Mouse (Mus musculus) G1E (cell line): ENCODE data around the gene Sap18b. TPM values are rescaled to one million over a fixed set of nuclear protein-coding genes. Genes with fewer than 3 reads are reported as not detected.
A peak's percentile ranks its signal among the peaks of the same experiment; 100 is the strongest.
"Not testable (repeated sequence)": the region's sequence is repeated elsewhere in the genome, so short reads cannot be mapped to it uniquely, and the experiment has no call there.

Source experiments
- ATAC-seq: 2 replicates; pipeline ENCODE4 v1.8.0; 2016; ENCODE audit warnings: mild to moderate bottlenecking; ENCODE audit not compliant: insufficient number of reproducible peaks, poor library complexity, low FRiP score, severe bottlenecking; ENCODE audit errors: extremely low read depth
- DNase-seq: peaks from one replicate; pipeline ENCODE4 v3.0.0; 2012; ENCODE audit warnings: low spot score
- H3K27me3 ChIP-seq: 2 replicates; pipeline ENCODE4 v1.6.1; 2012; ENCODE audit warnings: mild to moderate bottlenecking, low read length, inconsistent platforms; ENCODE audit not compliant: insufficient read depth
- H3K36me3 ChIP-seq: replicated peaks from 2 replicates; pipeline ENCODE3; 2012; ENCODE audit warnings: mild to moderate bottlenecking, inconsistent platforms
- H3K4me1 ChIP-seq: 2 replicates; pipeline ENCODE4 v1.6.1; 2012; ENCODE audit warnings: low read depth, low read length, inconsistent platforms, mixed read lengths; ENCODE audit not compliant: insufficient read depth
- H3K4me3 ChIP-seq: 2 replicates; pipeline ENCODE4 v1.5.1; 2012; ENCODE audit warnings: low read depth, mild to moderate bottlenecking, inconsistent platforms, low read length, moderate library complexity, mixed read lengths
- H3K9me3 ChIP-seq: replicated peaks from 2 replicates; pipeline ENCODE4 v1.6.1; 2012; ENCODE audit warnings: inconsistent platforms
- CTCF ChIP-seq: IDR thresholded peaks from 2 replicates; pipeline ENCODE4 v1.5.1; 2012; ENCODE audit warnings: low read depth, low read length, inconsistent platforms, mixed read lengths
- GATA1 ChIP-seq: IDR thresholded peaks from 2 replicates; pipeline ENCODE4 v1.6.1; 2012; ENCODE audit warnings: borderline replicate concordance, low read length, inconsistent platforms, mixed read lengths
- GATA2 ChIP-seq: IDR thresholded peaks from 2 replicates; pipeline ENCODE4 v1.6.1; 2012; ENCODE audit warnings: low read depth, low read length, inconsistent platforms, borderline replicate concordance
- POLR2AphosphoS5 ChIP-seq: IDR thresholded peaks from 2 replicates; pipeline ENCODE4 v1.6.1; 2012; ENCODE audit warnings: low read depth, low read length, inconsistent platforms; ENCODE audit not compliant: insufficient replicate concordance
- TAL1 ChIP-seq: conservative IDR thresholded peaks from 2 replicates; pipeline ENCODE4 v1.6.1; 2012; ENCODE audit warnings: low read depth, low read length, inconsistent platforms, mixed read lengths
- polyA plus RNA-seq: library from polyadenylated mRNA; stranded (reverse); fragments of >175 nt; gene quantifications from 2 replicates; pipeline ENCODE4 v1.2.3, GENCODE M21; 2012
- total RNA-seq, 2 experiments: library from RNA; stranded (forward) in 1 of 2; stranded (reverse) in 1 of 2; fragments of 200-1000 nt in 1 of 2; fragments of >200 nt in 1 of 2; fragmentation: Nextera tagmentation in 1 of 2; gene quantifications; 2 replicates each; pipeline ENCODE4 v1.2.3; 2014 to 2017

The Sap18b gene
- total and polyA plus RNA-seq, 3 experiments: 88.3 to 502 (median 139) TPM

DNA sequence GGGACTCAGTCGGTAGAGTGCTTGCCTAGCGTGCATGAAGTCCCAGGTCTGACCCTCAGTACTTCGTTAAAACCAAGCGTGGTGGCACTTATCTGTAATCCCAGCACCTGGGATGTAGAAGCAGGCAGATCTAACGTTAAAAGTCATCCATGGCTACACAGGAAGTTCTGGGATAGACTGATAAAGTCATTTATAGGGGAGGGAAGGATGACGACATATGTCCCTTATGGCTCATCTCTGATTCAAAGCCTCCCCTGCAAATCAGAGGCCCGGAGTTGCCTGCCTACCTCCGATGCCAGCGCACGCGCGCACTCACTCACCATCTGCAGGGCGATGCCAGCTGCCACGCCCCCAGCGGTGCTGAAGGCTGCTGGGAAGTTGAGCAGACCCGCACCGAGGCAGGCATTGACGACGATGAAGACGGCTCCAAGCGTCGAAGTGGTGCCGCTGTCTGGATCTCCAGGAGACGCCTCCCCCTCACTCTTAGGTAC lies 23.0 kb downstream of the Sap18b start:
- peaks cover 67% of the 10 kb centered on the region for H3K36me3 ChIP-seq
- DNase-seq: peak; percentile 61
- peak overlapping the region; percentile 41; the same call in 1 of the 2 replicates for H3K4me3 ChIP-seq
- peaks cover 40% of the 10 kb centered on the region for H3K4me1 ChIP-seq
- ATAC-seq: peak; percentile 73
- peaks cover 4% of the 10 kb centered on the region for H3K9me3 ChIP-seq
- TF ChIP-seq TAL1 (peak; percentile 65), POLR2AphosphoS5 (no peak)
- H3K27me3 ChIP-seq: no peaks in the 10 kb centered on the region

GRCm38 (mm10) chr8:95848734-95849464 lies 23.8 kb downstream of the Sap18b start:
- H3K36me3 ChIP-seq: peaks cover 59% of the 10 kb centered on the region
- H3K4me1 ChIP-seq: peaks cover 48% of the 10 kb centered on the region
- DNase-seq: no peak
- ATAC-seq: no peak
- H3K4me3 ChIP-seq: no peak overlapping the region; the same call in 1 of the 2 replicates
- TF ChIP-seq POLR2AphosphoS5 (no peak), CTCF (no peak), GATA1 (no peak), TAL1 (no peak), GATA2 (no peak)
- H3K27me3 ChIP-seq: no peaks in the 10 kb centered on the region
- H3K9me3 ChIP-seq: peaks cover 4% of the 10 kb centered on the region

DNA sequence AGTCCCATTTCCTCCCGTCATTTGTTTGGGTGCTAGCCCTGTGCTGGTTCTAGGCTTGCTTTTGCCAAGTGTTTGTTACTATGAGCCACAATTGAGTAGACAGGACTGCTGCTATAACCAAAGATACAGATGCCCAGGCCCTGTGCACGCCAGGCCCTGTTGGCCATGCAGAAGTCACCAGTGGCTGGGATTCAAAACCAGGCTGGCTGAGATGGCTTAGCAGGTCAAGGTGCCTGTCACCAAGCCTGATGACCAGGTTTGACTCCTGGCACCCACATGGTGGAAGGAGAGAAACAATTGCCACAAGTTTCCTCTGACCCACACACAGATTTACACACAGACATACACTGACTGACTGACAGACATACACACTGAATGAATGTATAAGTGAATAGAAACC lies 25.2 kb downstream of the Sap18b start:
- Histone ChIP-seq H3K4me1 (peaks cover 48% of the 10 kb centered on the region), H3K9me3 (peaks cover 4% of the 10 kb centered on the region), H3K36me3 (peaks cover 45% of the 10 kb centered on the region), H3K4me3 (no peak overlapping the region), H3K27me3 (no peaks in the 10 kb centered on the region)
- DNase-seq: no peak
- no peak for TF ChIP-seq CTCF
- ATAC-seq: no peak

GRCm38 (mm10) chr8:95852290-95852689 lies 27.1 kb downstream of the Sap18b start:
- peak; percentile 40 for DNase-seq
- Histone ChIP-seq H3K36me3 (peaks cover 31% of the 10 kb centered on the region), H3K9me3 (peaks cover 4% of the 10 kb centered on the region), H3K4me1 (peaks cover 42% of the 10 kb centered on the region), H3K27me3 (no peaks in the 10 kb centered on the region), H3K4me3 (peak overlapping the region; percentile 77)
- TF ChIP-seq POLR2AphosphoS5 (no peak), TAL1 (no peak), GATA1 (no peak), CTCF (no peak), GATA2 (no peak)
- peak; percentile 40 for ATAC-seq

DNA sequence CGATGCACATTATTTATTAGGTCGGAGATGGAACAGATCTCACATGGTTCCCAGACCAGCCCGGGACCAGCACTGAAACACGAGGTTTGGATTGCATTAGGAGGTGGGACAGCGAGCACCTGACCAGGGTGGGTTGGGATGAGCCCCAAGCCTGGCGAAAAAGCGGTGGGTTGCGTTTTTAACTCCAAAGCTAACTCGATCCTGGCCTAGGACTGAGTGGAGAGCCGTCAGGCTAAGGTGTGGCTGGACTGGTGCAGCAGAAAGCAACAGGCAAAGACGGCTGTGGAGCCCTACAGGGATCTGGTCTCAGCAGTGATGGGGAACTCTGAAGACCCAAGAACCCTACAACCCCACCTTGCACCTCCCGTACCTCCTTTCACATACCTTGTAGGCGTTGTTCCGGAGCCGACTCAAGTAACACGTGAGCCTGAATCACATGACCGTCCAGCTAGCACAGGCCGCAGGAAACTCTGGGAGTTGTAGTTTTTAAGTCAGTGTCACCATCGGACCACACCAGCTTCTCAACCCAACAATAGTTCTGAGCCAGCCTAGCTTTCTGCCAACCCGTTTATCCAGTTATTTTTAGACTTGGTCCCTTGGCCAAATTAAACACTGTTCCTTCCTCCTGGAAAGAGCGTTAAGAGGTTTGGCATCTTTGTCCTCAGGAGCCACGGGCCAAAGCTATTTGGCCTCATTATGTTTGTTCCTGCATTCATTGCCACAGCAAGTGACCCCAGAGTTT lies 28.1 kb downstream of the Sap18b start, which contains the start of gene Slc38a7:
TSS of gene Slc38a7 (minus strand) at position 438 of the 742 bp plus-strand sequence.
- DNase-seq: peak; percentile 81
- peak; percentile 95 for ATAC-seq
- no peak for TF ChIP-seq GATA2
- TF ChIP-seq CTCF: no peak
- TF ChIP-seq TAL1: no peak
- TF ChIP-seq POLR2AphosphoS5: no peak
- Histone ChIP-seq H3K4me3 (peak within 1 kb of the TSS; percentile 77), H3K9me3 (peaks cover 2% of the 10 kb centered on the region), H3K4me1 (peaks cover 37% of the 10 kb centered on the region), H3K27me3 (no peaks in the 10 kb centered on the region), H3K36me3 (peaks cover 26% of the 10 kb centered on the region)

- H3K4me3 ChIP-seq: no peak overlapping the region
- no peak for TF ChIP-seq TAL1
- TF ChIP-seq GATA2: no peak
- TF ChIP-seq POLR2AphosphoS5: no peak
- TF ChIP-seq GATA1: no peak
- no peak for TF ChIP-seq CTCF
- no peak for DNase-seq
- H3K27me3 ChIP-seq: no peaks in the 10 kb centered on the region
- H3K4me1 ChIP-seq: peaks cover 28% of the 10 kb centered on the region
- ATAC-seq: no peak
- no peaks in the 10 kb centered on the region for H3K9me3 ChIP-seq
- H3K36me3 ChIP-seq: peaks cover 17% of the 10 kb centered on the region
Measured at GRCm38 (mm10) chr8:95854174-95854573, 29.0 kb downstream of the Sap18b start.

- H3K9me3 ChIP-seq, ATAC-seq, H3K4me3 ChIP-seq, DNase-seq, H3K4me1 ChIP-seq, H3K27me3 ChIP-seq: not testable (repeated sequence)
- peaks cover 48% of the 10 kb centered on the region for H3K36me3 ChIP-seq
Measured at GRCm38 (mm10) chr8:95863761-95864440, 38.8 kb downstream of the Sap18b start.

GRCm38 (mm10) chr8:95864851-95865250 lies 39.7 kb downstream of the Sap18b start:
- H3K36me3 ChIP-seq: peaks cover 57% of the 10 kb centered on the region
- H3K27me3 ChIP-seq, DNase-seq, H3K9me3 ChIP-seq, H3K4me1 ChIP-seq, H3K4me3 ChIP-seq, ATAC-seq: not testable (repeated sequence)
